Mouse (Mus musculus) ES-Bruce4 (cell line): ENCODE measurements around the gene Dnajc7. TPM values are rescaled to one million over a fixed set of nuclear protein-coding genes. Genes with fewer than 3 reads are reported as not detected.

ENCODE experiments used
- H3K27ac ChIP-seq: 2 replicates; pipeline ENCODE4 v1.5.1; 2012; ENCODE audit warnings: low read length, inconsistent platforms; ENCODE audit not compliant: insufficient read depth
- H3K27me3 ChIP-seq: 2 replicates; pipeline ENCODE4 v1.6.1; 2012; ENCODE audit warnings: mild to moderate bottlenecking, low read length, inconsistent platforms; ENCODE audit not compliant: control insufficient read depth, poor library complexity, insufficient read depth, severe bottlenecking
- H3K36me3 ChIP-seq: 2 replicates; pipeline ENCODE4 v1.6.1; 2012; ENCODE audit warnings: inconsistent platforms, mild to moderate bottlenecking, low read length, moderate library complexity; ENCODE audit not compliant: control insufficient read depth, poor library complexity, insufficient read depth, severe bottlenecking
- H3K4me1 ChIP-seq: one replicate; pipeline ENCODE4 v1.8.1; 2011; ENCODE audit warnings: low read length; ENCODE audit not compliant: control insufficient read depth, insufficient read depth
- H3K4me3 ChIP-seq: 2 replicates; pipeline ENCODE4 v1.5.1; 2011; ENCODE audit warnings: low read depth, mild to moderate bottlenecking, low read length
- H3K9ac ChIP-seq: 2 replicates; pipeline ENCODE4 v1.6.1; 2012; ENCODE audit warnings: low read depth, mild to moderate bottlenecking, inconsistent platforms; ENCODE audit not compliant: poor library complexity, severe bottlenecking
- H3K9me3 ChIP-seq: replicated peaks from 2 replicates; pipeline ENCODE4 v1.6.1; 2012; ENCODE audit warnings: mild to moderate bottlenecking, low read length, inconsistent platforms; ENCODE audit not compliant: control insufficient read depth, poor library complexity, insufficient read depth, severe bottlenecking
- CTCF ChIP-seq: IDR thresholded peaks from one replicate; pipeline ENCODE4 v1.8.1; 2011; ENCODE audit warnings: low read depth, low read length
- EP300 ChIP-seq: IDR thresholded peaks from 2 replicates; pipeline ENCODE4 v1.6.1; 2011; ENCODE audit warnings: low read depth, low read length; ENCODE audit not compliant: insufficient read depth
- POLR2A ChIP-seq: IDR thresholded peaks from one replicate; pipeline ENCODE4 v1.8.1; 2011; ENCODE audit warnings: low read length; ENCODE audit not compliant: insufficient read depth
- polyA plus RNA-seq: library from polyadenylated mRNA; stranded (reverse); fragments of >200 nt; gene quantifications from 2 replicates; pipeline ENCODE4 v1.2.4, GENCODE M21; 2011; ENCODE audit warnings: low read depth; ENCODE audit not compliant: missing spikeins, insufficient read depth, insufficient read length

The Dnajc7 gene
- polyA plus RNA-seq, 1 experiment = 369 TPM

- Histone ChIP-seq H3K9me3 (no peaks in the 10 kb centered on the region), H3K4me3 (no peak overlapping the region), H3K9ac (no peak overlapping the region), H3K36me3 (no peaks in the 10 kb centered on the region), H3K4me1 (no peaks in the 10 kb centered on the region), H3K27ac (no peak overlapping the region), H3K27me3 (no peaks in the 10 kb centered on the region)
- TF ChIP-seq POLR2A (no peak), CTCF (no peak), EP300 (no peak)
Measured at GRCm38 (mm10) chr11:100567815-100568245, 52.1 kb downstream of the Dnajc7 start.

GRCm38 (mm10) chr11:100567229-100567628, 52.7 kb downstream of the Dnajc7 start:
- H3K4me3 ChIP-seq = no peak overlapping the region
- H3K27ac ChIP-seq = no peak overlapping the region

GRCm38 (mm10) chr11:100564703-100565102, 55.3 kb downstream of the Dnajc7 start:
- Histone ChIP-seq H3K27me3 (no peaks in the 10 kb centered on the region), H3K9me3 (no peaks in the 10 kb centered on the region), H3K27ac (no peak overlapping the region), H3K4me1 (no peaks in the 10 kb centered on the region), H3K9ac (no peak overlapping the region), H3K4me3 (no peak overlapping the region), H3K36me3 (no peaks in the 10 kb centered on the region)
- no peak for TF ChIP-seq CTCF
- TF ChIP-seq POLR2A = no peak
- no peak for TF ChIP-seq EP300

More at GRCm38 (mm10) chr11:100567229-100567628, 52.7 kb downstream of the Dnajc7 start:
- TF ChIP-seq CTCF = no peak
- Histone ChIP-seq H3K9ac (no peak overlapping the region), H3K9me3 (no peaks in the 10 kb centered on the region), H3K36me3 (no peaks in the 10 kb centered on the region), H3K27me3 (no peaks in the 10 kb centered on the region), H3K4me1 (no peaks in the 10 kb centered on the region)

GRCm38 (mm10) chr11:100564297-100564696, 55.7 kb downstream of the Dnajc7 start:
- no peaks in the 10 kb centered on the region for H3K27me3 ChIP-seq
- TF ChIP-seq POLR2A (no peak), CTCF (no peak), EP300 (no peak)
- no peak overlapping the region for H3K9ac ChIP-seq
- H3K36me3 ChIP-seq = no peaks in the 10 kb centered on the region
- peaks cover 2% of the 10 kb centered on the region for H3K4me1 ChIP-seq
- no peak overlapping the region for H3K27ac ChIP-seq
- H3K9me3 ChIP-seq = no peaks in the 10 kb centered on the region
- 0 out of 2 replicates have a peak overlapping the region, but pooled peaks have one; percentile 12 for H3K4me3 ChIP-seq

- TF ChIP-seq EP300 (no peak), CTCF (no peak), POLR2A (no peak)
- Histone ChIP-seq H3K9ac (no peak overlapping the region), H3K36me3 (no peaks in the 10 kb centered on the region), H3K27ac (no peak overlapping the region), H3K4me1 (peaks cover 2% of the 10 kb centered on the region), H3K9me3 (no peaks in the 10 kb centered on the region), H3K4me3 (no peak overlapping the region), H3K27me3 (no peaks in the 10 kb centered on the region)
Measured at GRCm38 (mm10) chr11:100561748-100562147, 58.2 kb downstream of the Dnajc7 start.

- H3K27me3 ChIP-seq = no peaks in the 10 kb centered on the region
- no peak overlapping the region for H3K9ac ChIP-seq
- H3K27ac ChIP-seq = peak overlapping the region; percentile 42; the same call in 1 of the 2 replicates
- TF ChIP-seq POLR2A = no peak
- peak; percentile 80; the same call in 1 of the 2 replicates for TF ChIP-seq EP300
- no peak for TF ChIP-seq CTCF
- no peaks in the 10 kb centered on the region for H3K36me3 ChIP-seq
- no peaks in the 10 kb centered on the region for H3K9me3 ChIP-seq
- no peak overlapping the region for H3K4me3 ChIP-seq
- peaks cover 2% of the 10 kb centered on the region for H3K4me1 ChIP-seq
Measured at GRCm38 (mm10) chr11:100559476-100559875, 60.5 kb downstream of the Dnajc7 start.
